Mouse (Mus musculus) heart, embryonic 13.5 days (tissue): ENCODE results near the gene Slc8a1. TPM values are rescaled to one million over a fixed set of nuclear protein-coding genes. Genes with fewer than 3 reads are reported as not detected.
A peak's percentile ranks its signal among the peaks of the same experiment; 100 is the strongest.

Source experiments
- ATAC-seq: fragments of 200-750 bp; cut with Nextera tagmentation; 2 replicates; pipeline ENCODE4 v1.8.0; 2017; ENCODE audit warnings: moderate TSS enrichment; ENCODE audit not compliant: insufficient number of reproducible peaks, low FRiP score, low TSS enrichment; ENCODE audit errors: extremely low read depth
- H3K27ac ChIP-seq: fragments of 300-500 bp; sonication (generic); replicated peaks from 2 replicates; pipeline ENCODE4 v1.5.1; 2015; ENCODE audit warnings: moderate library complexity, mild to moderate bottlenecking, inconsistent platforms
- H3K27me3 ChIP-seq: fragments of 300-500 bp; sonication (generic); replicated peaks from 2 replicates; pipeline ENCODE4 v1.6.1; 2015; ENCODE audit warnings: mild to moderate bottlenecking, inconsistent platforms
- H3K36me3 ChIP-seq: fragments of 300-500 bp; sonication (generic); 2 replicates; pipeline ENCODE4 v1.6.1; 2015; ENCODE audit warnings: mild to moderate bottlenecking, inconsistent platforms
- H3K4me1 ChIP-seq: fragments of 300-500 bp; sonication (generic); 2 replicates; pipeline ENCODE4 v1.6.1; 2015; ENCODE audit warnings: inconsistent platforms
- H3K4me2 ChIP-seq: fragments of 300-500 bp; sonication (generic); 2 replicates; pipeline ENCODE4 v1.6.1; 2015; ENCODE audit warnings: inconsistent platforms, mild to moderate bottlenecking, moderate library complexity
- H3K4me3 ChIP-seq: fragments of 300-500 bp; sonication (generic); 2 replicates; pipeline ENCODE4 v1.5.1; 2015; ENCODE audit warnings: moderate library complexity, mild to moderate bottlenecking, inconsistent platforms
- H3K9ac ChIP-seq: fragments of 300-500 bp; sonication (generic); 2 replicates; pipeline ENCODE4 v1.6.1; 2015; ENCODE audit warnings: inconsistent platforms, mild to moderate bottlenecking, moderate library complexity
- H3K9me3 ChIP-seq: fragments of 300-500 bp; sonication (generic); 2 replicates; pipeline ENCODE4 v1.6.1; 2016; ENCODE audit warnings: inconsistent platforms
- WGBS: fragments of 180-500 bp; shearing (Covaris S2); methylation state at CpG from one replicate; pipeline ENCODE4 v1.1.7; 2015; ENCODE audit warnings: mixed read lengths; 5-methylcytosine and 5-hydroxymethylcytosine counted together
- polyA plus RNA-seq: library from polyadenylated mRNA; unstranded; fragments of >200 nt; fragmentation: Nextera tagmentation; extraction: Ambion mirVana; gene quantifications from 2 replicates; pipeline ENCODE4 v1.2.1, GENCODE M21; 2015

The Slc8a1 gene
- polyA plus RNA-seq, 1 experiment from 2014 or later = 67.6 TPM

GRCm38 (mm10) chr17:81479807-81480206 is 258.4 kb downstream of the Slc8a1 start:
- H3K27me3 ChIP-seq = no peaks in the 10 kb centered on the region
- peak overlapping the region; percentile 80 for H3K27ac ChIP-seq
- no peak overlapping the region for H3K9ac ChIP-seq
- WGBS = 48% methylated on average over 4 of the region's 4 CpGs
- no peak for ATAC-seq
- peaks cover 67% of the 10 kb centered on the region for H3K4me1 ChIP-seq
- H3K9me3 ChIP-seq = no peaks in the 10 kb centered on the region
- H3K4me3 ChIP-seq = no peak overlapping the region
- H3K4me2 ChIP-seq = peak overlapping the region; percentile 55
- peaks cover 10% of the 10 kb centered on the region; the same call in 1 of the 2 replicates for H3K36me3 ChIP-seq

GRCm38 (mm10) chr17:81477420-81477819 is 260.8 kb downstream of the Slc8a1 start:
- ATAC-seq = no peak
- Histone ChIP-seq H3K27ac (no peak overlapping the region), H3K27me3 (no peaks in the 10 kb centered on the region)

GRCm38 (mm10) chr17:81473363-81473762 is 264.8 kb downstream of the Slc8a1 start:
- Histone ChIP-seq H3K4me2 (no peak overlapping the region), H3K36me3 (peaks cover 8% of the 10 kb centered on the region), H3K4me3 (no peak overlapping the region), H3K4me1 (peaks cover 34% of the 10 kb centered on the region), H3K27me3 (no peaks in the 10 kb centered on the region), H3K9ac (no peak overlapping the region), H3K9me3 (no peaks in the 10 kb centered on the region), H3K27ac (no peak overlapping the region)
- no peak for ATAC-seq
- 75% methylated on average over 3 of the region's 3 CpGs for WGBS

More at GRCm38 (mm10) chr17:81477420-81477819, 260.8 kb downstream of the Slc8a1 start:
- no peak overlapping the region for H3K4me3 ChIP-seq
- H3K9ac ChIP-seq = no peak overlapping the region
- H3K9me3 ChIP-seq = no peaks in the 10 kb centered on the region
- WGBS = 81% methylated on average over 1 of the region's 1 CpGs
- peaks cover 46% of the 10 kb centered on the region for H3K4me1 ChIP-seq
- H3K4me2 ChIP-seq = no peak overlapping the region
- H3K36me3 ChIP-seq = peaks cover 5% of the 10 kb centered on the region; the same call in 1 of the 2 replicates

GRCm38 (mm10) chr17:81468941-81469340 is 269.2 kb downstream of the Slc8a1 start:
- 25% methylated on average over 5 of the region's 5 CpGs for WGBS
- H3K27me3 ChIP-seq = no peaks in the 10 kb centered on the region
- H3K4me1 ChIP-seq = peaks cover 27% of the 10 kb centered on the region
- peaks cover 8% of the 10 kb centered on the region for H3K36me3 ChIP-seq
- H3K4me2 ChIP-seq = no peak overlapping the region
- ATAC-seq = peak; percentile 61; the same call in 1 of the 2 replicates
- peak overlapping the region; percentile 83 for H3K27ac ChIP-seq
- no peaks in the 10 kb centered on the region for H3K9me3 ChIP-seq
- peak overlapping the region; percentile 16; the same call in 1 of the 2 replicates for H3K9ac ChIP-seq
- H3K4me3 ChIP-seq = no peak overlapping the region

DNA sequence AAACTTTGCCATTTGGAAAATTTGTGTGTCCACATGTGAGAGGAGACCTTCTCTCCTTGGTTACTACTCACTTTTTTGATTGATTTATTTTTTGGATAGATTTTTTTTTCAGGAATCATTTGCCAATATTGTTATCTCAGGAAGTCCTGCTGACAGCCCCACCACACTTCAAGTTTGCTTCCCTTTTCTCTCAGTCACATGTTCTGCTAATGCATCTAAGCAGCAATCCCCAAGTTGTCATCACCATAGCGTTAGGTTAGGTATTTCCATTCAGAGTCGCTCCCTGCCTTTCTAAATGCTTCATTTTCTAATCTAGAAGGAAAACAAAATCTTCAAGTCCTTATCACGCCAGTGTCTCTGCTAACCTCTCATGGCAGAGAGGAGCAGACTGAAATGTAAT is 278.8 kb downstream of the Slc8a1 start:
- peaks cover 55% of the 10 kb centered on the region for H3K4me1 ChIP-seq
- H3K27ac ChIP-seq = no peak overlapping the region
- H3K36me3 ChIP-seq = no peaks in the 10 kb centered on the region
- no peak overlapping the region for H3K9ac ChIP-seq
- H3K9me3 ChIP-seq = no peaks in the 10 kb centered on the region
- H3K4me2 ChIP-seq = no peak overlapping the region
- ATAC-seq = no peak
- H3K4me3 ChIP-seq = no peak overlapping the region
- H3K27me3 ChIP-seq = no peaks in the 10 kb centered on the region
- 33% methylated on average over 3 of the region's 3 CpGs for WGBS

- Histone ChIP-seq H3K4me3 (no peak overlapping the region), H3K36me3 (no peaks in the 10 kb centered on the region), H3K27me3 (no peaks in the 10 kb centered on the region), H3K9ac (no peak overlapping the region), H3K27ac (no peak overlapping the region), H3K4me2 (no peak overlapping the region), H3K9me3 (no peaks in the 10 kb centered on the region), H3K4me1 (peaks cover 64% of the 10 kb centered on the region)
- ATAC-seq = no peak
- 64% methylated on average over 7 of the region's 7 CpGs for WGBS
Measured at GRCm38 (mm10) chr17:81455977-81456376, 282.2 kb downstream of the Slc8a1 start.

GRCm38 (mm10) chr17:81455269-81455668 is 282.9 kb downstream of the Slc8a1 start:
- Histone ChIP-seq H3K9ac (no peak overlapping the region), H3K4me1 (peaks cover 60% of the 10 kb centered on the region), H3K27ac (no peak overlapping the region; the same call in 1 of the 2 replicates), H3K9me3 (no peaks in the 10 kb centered on the region), H3K36me3 (no peaks in the 10 kb centered on the region), H3K4me2 (no peak overlapping the region), H3K4me3 (no peak overlapping the region), H3K27me3 (no peaks in the 10 kb centered on the region)
- ATAC-seq = no peak
- 58% methylated on average over 3 of the region's 3 CpGs for WGBS

DNA sequence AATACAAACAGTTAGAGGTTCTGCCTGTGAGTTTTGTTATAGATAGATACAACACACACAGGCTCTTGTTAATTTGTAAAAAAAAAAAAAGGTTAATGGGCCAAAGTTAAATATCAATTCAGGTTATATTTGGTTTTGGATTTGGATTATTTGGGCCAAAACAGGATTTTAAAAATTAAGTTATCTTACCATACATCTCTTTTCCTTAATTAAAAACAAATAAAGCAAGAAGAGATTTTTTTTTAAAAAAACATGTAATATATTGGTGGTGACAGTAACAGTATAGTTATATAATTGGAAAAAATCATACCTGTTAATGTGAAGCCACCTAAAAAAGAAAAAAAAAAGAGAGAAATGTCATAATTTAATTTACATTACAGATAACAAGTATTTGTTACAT is 296.7 kb downstream of the Slc8a1 start, which contains the start of gene Gm11096:
Gene Gm11096, plus strand, starts transcription at position 301 of the 400 bp plus-strand sequence.
- Histone ChIP-seq H3K27ac (no peak within 1 kb of the TSS), H3K36me3 (peaks cover 66% of the 10 kb centered on the region), H3K9me3 (no peaks in the 10 kb centered on the region), H3K4me1 (peaks cover 8% of the 10 kb centered on the region), H3K4me2 (no peak within 1 kb of the TSS), H3K27me3 (no peaks in the 10 kb centered on the region), H3K4me3 (no peak within 1 kb of the TSS), H3K9ac (no peak within 1 kb of the TSS)
- ATAC-seq = no peak

- Histone ChIP-seq H3K36me3 (peaks cover 85% of the 10 kb centered on the region), H3K27me3 (no peaks in the 10 kb centered on the region), H3K27ac (no peak overlapping the region), H3K4me3 (no peak overlapping the region), H3K9me3 (no peaks in the 10 kb centered on the region), H3K4me1 (peaks cover 20% of the 10 kb centered on the region), H3K4me2 (no peak overlapping the region), H3K9ac (no peak overlapping the region)
- WGBS = 52% methylated on average over 5 of the region's 5 CpGs
- no peak for ATAC-seq
Measured at GRCm38 (mm10) chr17:81433148-81433547, 305.0 kb downstream of the Slc8a1 start.

- no peak overlapping the region for H3K4me3 ChIP-seq
- ATAC-seq = no peak
- H3K36me3 ChIP-seq = peaks cover 85% of the 10 kb centered on the region
- peaks cover 20% of the 10 kb centered on the region for H3K4me1 ChIP-seq
- no peak overlapping the region for H3K4me2 ChIP-seq
- H3K27ac ChIP-seq = 0 out of 2 replicates have a peak overlapping the region, but pooled peaks have one; percentile 12
- no peaks in the 10 kb centered on the region for H3K9me3 ChIP-seq
- no peak overlapping the region for H3K9ac ChIP-seq
- no peaks in the 10 kb centered on the region for H3K27me3 ChIP-seq
- WGBS = 69% methylated on average over 2 of the region's 2 CpGs
Measured at GRCm38 (mm10) chr17:81432733-81433132, 305.4 kb downstream of the Slc8a1 start.

GRCm38 (mm10) chr17:81427245-81427644 is 310.9 kb downstream of the Slc8a1 start:
- Histone ChIP-seq H3K27ac (no peak overlapping the region), H3K36me3 (peaks cover 81% of the 10 kb centered on the region), H3K27me3 (no peaks in the 10 kb centered on the region), H3K4me3 (no peak overlapping the region), H3K4me1 (peaks cover 24% of the 10 kb centered on the region), H3K9ac (no peak overlapping the region), H3K9me3 (no peaks in the 10 kb centered on the region), H3K4me2 (no peak overlapping the region)
- WGBS = 77% methylated on average over 7 of the region's 7 CpGs
- ATAC-seq = no peak

DNA sequence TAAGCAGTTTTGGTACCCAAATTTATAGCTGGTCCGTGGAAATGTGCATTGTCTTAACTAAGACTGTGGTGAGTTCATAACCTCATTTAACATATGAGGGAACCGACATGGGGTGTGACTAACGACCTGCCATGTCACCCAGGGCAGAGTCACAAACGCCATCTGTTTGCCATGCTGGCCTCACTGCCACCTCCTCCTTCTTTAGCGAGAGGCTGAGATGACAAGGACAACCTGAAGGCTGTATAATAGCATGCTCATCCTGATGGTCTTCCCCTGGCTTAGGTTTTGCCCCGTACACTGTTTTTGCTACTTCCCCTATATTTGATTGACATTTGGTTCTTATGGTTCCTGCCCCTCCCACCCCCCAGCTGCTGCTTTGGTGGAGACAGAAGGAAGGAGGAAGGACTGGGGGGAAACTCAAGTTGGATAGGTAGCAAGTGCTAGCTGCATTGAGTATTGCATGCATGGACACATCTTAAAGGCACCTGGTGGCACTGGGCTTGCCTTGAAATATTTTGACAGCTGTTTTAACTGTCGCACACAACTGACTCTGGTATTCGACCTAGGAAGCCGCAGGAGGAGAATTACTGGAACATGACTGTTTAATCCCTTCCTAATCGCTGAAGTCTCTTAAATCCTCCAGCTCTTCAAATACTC is 313.8 kb downstream of the Slc8a1 start:
- WGBS = 58% methylated on average over 10 of the region's 10 CpGs
- H3K9ac ChIP-seq = no peak overlapping the region
- peaks cover 29% of the 10 kb centered on the region for H3K4me1 ChIP-seq
- H3K9me3 ChIP-seq = no peaks in the 10 kb centered on the region
- H3K27ac ChIP-seq = peak overlapping the region; percentile 1; the same call in 1 of the 2 replicates
- peaks cover 78% of the 10 kb centered on the region for H3K36me3 ChIP-seq
- H3K4me3 ChIP-seq = no peak overlapping the region
- no peak for ATAC-seq
- no peak overlapping the region for H3K4me2 ChIP-seq
- no peaks in the 10 kb centered on the region for H3K27me3 ChIP-seq
